Mouse (Mus musculus) v-Abl transformed pro-B cells (cell line): ENCODE results near the gene Vps39.

Source experiments
- in situ Hi-C, 2 experiments: fragments of 400-800 bp; cut with MboI; formaldehyde crosslinking; loops; one replicate each; pipeline ENCODE4 v1.15.1; 2025; ENCODE audit not compliant: unreplicated experiment in 2 of 2

Vps39 gene

DNA sequence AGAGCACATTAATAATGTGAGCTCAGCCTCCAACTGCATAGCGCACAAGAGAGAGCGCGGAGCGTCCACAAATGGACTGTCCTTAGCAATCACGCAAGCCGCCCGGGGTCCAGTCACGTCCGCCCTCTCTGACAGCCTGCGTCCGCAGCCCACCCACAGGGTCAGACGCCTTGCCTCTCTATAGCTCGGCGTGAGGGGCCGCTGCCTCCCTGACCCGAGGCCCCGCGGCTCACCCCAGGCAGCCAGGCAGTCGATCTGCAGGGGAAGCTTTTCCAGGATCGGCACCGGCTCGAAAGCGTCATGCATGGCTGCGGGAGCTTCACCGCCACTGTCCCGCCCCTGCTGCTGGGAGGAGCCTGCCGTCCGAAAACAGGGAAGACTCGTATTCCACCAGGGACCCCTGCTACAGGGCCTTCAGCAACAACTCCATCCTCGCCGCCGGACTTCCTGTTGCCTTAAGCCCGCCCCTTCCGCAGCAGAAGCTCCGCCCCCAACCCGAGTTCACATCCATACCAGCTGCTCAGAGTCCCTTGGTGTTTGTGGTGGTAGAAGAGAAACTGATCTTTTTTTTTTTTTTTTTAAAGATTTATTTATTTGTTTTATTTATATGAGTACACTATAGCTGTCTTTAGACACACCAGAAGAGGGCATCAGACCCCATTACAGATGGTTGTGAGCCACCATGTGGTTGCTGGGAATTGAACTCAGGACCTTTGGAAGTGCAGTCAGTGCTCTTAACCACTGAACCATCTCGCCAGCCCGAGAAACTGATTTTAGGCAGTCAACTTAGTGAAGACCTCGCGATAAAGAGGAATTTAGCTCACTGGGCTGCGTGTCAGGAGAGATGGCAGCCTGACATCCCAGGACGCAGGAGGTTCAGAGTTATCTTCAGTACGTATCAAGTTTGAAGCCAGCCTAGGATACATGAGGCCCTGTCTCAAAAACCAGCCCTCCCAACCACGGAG, at the start of gene Vps39:
TSS of gene Vps39 (minus strand) at position 456 of the 965 bp plus-strand sequence.
- in situ Hi-C loops = no loop called here

DNA sequence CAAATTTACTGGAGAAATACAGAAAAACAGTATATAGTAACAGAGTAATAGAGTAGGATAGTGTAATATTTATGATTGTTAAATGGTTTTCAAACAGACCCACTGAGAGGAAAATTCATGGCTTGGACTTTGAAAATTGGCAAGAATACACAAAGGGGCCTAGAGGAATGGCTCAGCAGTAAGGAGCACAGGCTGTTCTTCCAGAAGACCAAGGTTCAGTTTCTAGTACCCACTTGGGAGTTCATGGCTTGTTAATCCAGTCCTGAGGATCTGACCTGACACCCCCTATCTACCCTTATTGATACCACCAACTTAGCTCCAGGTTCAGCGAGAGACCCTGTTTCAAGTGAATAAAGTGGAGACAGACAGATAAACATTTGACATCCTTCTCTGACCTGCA, 45.0 kb upstream of the Vps39 start:
- in situ Hi-C loops = no loop called here

DNA sequence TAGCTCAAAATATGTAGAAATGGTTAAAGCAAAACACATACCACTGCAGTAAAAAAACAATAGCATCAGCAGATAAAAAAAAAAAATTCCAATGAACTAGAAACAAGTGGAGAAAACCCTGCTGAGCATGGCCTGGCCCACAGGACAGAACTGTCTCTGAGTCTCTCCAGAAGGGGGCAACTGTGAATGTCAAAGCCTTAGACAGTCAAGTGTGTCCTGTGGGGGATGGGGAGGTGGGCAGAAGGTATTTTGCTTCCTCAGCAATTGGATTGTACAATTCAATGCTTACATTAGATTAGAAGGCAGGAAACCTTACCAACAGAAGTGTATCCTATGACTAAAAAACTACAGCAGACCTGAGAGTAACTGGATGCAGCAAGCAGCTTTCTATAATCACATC, 39.5 kb upstream of the Vps39 start:
- in situ Hi-C loops = loop anchor here in 1 of 2 experiments (5.0 kb wide), 1 partner anchor 35 kb away; no protein-coding TSS in a partner anchor

DNA sequence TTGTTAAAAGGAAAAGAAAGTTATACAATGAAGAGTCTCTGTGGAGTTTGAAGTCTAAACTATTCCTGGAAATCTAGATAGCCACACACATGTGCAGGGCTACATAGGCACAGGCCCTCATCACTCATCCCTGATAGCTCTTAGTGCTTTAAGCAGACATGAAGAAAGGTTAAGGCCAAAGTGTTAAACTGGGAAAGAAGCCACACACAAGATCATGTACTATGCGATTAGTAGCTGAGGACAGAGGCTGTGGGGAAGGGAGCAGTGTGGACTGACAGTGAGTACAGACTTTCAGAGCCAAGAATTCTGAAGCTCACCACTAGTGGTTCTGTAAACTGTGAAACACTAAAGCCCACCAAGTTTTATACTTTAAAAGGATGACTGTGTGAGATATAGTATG, 38.0 kb upstream of the Vps39 start:
- in situ Hi-C loops = loop anchor here in 1 of 2 experiments (5.0 kb wide), 1 partner anchor 34 kb away; no protein-coding TSS in a partner anchor

DNA sequence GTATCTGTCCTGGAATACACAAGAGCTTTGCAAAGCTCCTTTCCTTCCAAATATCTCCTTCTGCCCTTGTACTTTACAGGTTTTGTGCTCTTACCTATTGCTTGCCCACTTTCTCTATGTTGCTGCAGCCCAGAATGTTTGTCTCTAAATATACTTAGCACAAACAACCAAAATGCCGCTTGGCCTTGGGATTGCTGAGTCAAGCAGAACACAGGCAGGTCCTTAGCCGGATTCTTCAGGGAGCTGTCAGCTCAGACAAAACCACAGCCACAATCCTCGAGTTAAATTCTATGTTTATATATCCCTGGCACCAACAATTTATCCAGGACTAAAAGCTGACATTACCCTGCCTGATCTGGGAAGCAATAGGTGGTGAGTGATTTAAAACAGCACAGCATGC, 36.4 kb upstream of the Vps39 start:
- in situ Hi-C loops = no loop called here

DNA sequence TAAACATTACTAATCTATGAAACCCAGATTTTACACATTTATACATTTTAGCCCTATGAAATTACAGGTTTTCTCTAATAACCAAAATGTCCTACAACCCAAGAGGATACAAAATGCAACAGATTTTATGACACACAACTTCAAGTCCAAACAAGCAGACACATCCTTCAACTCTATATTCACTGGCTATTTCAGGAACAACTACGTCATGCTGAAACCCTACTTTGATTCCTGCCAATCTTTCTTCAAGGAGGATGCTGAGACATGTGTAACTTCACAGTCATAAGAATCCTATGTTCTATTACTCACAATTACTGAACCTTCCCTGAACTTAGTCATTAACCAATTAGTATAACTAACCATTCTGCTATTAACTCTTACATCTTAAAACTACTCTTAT, 34.4 kb upstream of the Vps39 start:
- in situ Hi-C loops = no loop called here

DNA sequence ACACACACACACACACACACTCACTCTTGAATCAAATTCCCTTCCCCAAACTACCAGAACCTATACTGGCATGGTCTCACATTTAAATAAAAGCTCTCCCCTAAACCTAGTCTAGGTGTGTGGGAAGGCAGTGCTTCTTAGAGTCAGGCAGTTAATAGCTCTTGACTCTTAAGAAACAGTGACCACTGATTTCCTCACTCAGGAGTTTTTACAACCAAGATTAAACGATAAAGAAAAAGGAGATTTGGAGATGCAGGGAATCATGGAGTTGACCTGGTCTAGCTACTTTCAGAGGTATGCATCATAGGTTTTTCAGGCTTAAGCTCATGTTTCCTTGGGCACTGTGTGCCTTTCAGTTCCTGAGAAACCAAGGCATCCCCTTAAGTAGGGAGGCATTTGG, 33.3 kb upstream of the Vps39 start:
- in situ Hi-C loops = no loop called here

DNA sequence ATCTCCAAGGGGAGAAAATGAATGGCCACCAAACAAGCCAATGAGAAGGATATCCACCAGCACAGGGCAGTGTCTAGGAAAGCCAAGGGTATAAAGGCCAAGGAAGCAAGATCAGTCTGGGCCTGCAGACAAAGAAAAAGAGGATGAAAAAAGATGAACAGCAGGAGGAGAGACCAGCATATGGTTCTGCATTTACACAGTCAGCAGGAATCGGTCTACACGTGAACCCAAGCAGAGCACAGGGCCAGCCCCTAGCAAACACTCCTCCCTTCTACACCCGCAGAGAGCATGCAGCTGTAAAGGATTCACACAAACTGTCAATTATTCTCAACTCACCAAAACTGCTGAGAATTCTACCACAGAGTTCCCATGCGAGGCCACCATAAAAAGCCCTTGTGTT, 20.9 kb upstream of the Vps39 start:
- in situ Hi-C loops = no loop called here

DNA sequence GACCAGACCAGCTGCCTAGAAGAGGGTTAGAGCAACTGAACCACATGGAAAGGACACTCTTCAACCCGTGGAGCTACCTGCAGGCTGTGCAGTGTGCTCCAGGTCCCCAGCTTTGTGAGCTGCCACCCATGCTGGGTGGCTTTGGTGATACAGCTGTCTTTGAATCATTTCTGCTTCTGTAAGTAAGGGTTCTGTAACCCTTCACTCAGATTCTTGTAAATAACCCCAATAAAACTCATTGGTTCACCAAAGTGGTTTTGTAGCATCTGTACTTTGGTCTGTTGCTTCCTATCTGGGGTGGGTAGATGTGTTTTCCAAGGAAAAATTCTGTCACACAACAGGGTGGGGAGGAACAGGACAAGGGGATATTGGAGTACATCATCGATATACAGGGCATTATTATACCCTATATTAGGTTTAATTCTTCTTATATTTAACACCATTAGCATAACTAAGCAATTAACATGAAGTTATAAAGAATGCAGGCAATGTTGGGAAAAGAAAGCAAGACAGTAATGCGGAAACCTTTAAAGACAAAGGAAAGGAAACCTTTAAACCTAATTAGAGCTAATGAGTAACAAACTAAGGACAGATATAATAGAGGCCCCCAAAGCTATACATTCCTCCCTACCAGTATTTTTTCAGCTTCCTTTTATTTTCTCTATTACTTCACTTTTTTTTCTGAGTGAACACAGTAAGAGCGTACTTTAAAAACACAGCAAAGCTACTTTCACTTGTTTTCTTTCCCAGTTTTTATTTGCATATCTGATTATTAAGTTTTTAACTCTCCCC, 14.7 kb upstream of the Vps39 start:
- in situ Hi-C loops = no loop called here

DNA sequence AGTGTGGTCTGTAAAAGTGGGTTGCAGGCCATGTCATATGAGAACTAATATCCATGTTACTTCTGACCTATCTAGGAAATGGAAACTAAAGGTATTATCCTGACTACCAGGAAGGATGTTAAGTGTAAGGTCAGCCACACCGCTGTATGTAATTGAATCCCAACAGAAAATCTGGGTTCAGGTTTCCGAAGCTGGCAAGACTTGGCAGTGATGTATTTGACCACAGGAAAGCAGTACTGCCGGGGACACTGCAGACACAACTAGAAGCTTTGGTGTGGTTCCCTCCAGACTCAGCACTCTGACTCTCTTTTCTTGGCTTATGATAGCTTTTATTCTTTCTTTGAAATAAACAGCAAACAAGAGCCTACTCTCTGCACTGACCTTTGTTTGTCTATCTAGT, 13.6 kb upstream of the Vps39 start:
- in situ Hi-C loops = no loop called here

DNA sequence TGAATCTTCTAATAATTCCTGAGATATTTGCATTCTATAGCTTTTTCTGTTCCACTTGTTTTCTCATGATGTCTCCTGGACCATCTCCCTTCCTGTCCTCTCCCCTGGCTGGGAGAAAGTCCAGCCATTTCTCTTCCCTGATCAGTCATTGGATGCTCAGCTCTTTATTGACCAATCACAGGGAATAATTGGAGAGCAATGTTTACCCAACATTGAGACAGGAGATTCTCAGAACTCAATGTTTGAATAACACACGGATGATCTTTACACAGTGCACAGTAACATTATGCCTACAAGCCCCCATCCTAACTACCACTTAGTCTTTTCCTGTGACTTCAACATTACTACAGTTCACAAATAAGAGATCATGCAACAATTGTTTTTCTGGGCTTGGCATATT, 7.5 kb upstream of the Vps39 start:
- in situ Hi-C loops = no loop called here

DNA sequence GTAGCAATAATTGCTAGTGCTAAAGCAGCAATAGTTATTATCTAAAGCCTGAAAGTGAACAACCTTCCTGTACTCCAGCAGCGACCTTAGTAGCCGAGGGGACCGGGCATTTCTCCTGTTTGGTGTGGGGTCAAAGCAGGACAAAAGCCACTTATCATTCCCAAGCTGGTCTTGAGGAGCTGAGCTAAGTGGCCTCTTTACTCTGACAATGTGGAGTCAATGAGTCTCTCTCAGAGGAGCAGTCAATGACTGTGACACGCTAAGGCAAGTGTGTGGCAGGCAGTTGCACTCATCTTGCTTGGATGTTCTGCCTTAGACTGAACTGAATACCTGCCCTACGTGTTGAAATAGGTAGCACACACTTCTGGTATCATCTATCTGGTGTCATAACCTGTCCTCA, 1.6 kb downstream of the Vps39 start:
- in situ Hi-C loops = no loop called here

DNA sequence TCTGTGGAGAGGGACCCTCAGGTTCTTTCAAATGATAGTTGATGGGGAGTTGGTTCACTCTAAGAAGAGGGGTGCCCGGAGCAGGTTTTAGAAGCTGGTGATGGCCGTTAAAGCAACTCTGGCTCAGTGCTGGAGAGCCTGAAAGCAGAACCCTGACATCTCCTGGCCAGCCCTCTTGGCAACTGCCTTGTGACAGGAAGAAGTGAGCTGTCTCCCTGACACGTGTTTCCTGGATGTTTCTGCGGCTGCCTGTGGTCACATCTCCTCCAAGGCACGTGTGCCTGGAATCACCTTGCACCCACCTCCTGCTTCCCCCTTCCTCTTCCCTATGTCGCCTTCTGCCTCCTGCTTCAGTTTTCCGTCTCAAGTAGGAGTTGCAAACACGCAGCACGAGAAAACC, 4.8 kb downstream of the Vps39 start:
- in situ Hi-C loops = no loop called here

DNA sequence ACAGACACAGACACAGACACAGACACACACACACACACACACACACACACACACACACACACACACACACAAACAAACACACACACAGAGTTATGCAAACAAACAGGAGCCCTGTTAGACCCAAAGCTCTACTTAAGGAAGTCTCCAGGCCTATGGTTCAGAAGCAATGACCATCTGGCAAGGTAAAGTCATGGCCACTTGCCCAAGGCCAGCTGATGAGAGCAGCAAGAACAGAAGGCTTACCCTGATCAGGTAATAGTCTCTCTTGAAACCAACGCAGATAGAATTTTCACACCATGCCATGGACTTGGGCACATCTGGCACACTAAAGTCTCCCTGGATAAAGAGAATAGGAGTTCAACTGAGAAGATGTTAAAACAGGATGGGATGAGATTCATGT, 11.2 kb downstream of the Vps39 start:
- in situ Hi-C loops = no loop called here

DNA sequence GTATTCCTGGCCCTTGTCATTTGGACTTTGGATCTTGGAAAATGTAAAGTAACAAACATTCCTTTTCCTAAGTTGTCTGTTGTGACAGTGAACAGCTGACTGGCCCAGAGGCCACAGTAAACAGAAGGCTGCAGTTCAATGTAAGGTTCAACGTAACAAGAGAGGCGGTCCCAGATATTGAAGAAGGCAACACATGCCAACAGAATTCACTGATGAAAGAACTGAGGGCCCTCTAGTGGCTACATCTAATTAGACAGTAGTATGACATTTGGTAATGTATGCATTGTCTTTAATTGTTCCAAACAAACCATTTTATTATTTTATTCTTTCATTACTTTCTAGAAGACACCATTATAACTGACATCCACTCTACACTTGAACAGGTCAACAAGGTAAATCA, 15.1 kb downstream of the Vps39 start:
- in situ Hi-C loops = no loop called here

DNA sequence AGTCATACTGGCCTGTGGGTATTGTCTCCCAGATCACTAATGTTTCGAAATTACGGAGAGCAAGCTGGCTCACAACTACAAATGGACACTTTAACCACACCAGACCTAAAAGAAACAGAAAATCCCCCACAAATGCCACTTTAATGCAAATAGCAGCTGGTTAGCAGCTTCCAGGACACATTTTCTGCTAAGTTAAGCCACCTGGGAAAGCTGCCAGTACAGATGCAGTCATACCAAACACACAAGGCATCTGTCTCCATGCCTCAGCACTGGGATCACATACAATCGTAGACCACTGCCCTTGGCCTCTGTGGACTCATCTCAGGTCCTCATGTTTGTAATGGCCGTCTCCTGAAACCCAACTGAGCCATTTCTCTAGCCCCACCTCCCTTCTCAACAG, 21.4 kb downstream of the Vps39 start:
- in situ Hi-C loops = no loop called here

DNA sequence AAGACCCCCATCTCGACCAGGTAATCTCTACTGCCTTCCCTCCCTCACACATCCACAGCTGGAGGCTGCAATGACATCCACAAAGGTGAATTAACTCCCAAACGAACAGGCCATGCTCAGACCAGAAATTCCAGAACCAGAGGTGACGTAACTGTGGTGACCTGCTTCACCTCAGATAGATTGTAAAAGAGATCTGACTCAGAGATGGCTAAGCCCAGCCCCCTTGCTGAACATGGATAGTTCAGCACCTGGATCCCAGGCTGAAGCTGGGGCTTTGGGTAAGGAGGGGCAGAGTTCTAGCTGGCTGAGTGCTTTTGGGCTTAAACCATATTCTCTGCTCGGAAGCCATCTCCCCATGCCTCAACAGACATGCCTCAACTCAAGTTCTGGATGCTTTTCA, 37.9 kb downstream of the Vps39 start:
- in situ Hi-C loops = no loop called here

DNA sequence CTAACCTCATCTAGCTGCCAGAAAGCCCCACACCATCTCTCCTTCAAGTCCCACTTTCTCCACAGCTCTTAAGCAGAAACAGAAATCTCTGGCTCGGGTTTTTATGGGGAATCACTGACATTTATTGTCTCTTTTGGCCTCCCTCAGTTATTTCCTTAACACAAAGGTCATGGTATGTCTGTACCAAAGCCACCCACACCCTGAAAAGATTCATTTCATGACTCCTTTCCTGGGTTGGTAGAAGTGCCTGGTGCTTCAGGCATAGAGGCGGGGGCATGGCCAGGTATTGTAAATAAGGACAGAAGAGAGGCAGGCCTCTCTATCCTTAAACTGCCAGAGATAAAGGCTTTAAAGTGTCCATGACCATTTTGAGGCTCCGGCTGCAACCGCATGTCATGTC, 38.5 kb downstream of the Vps39 start:
- in situ Hi-C loops = no loop called here

DNA sequence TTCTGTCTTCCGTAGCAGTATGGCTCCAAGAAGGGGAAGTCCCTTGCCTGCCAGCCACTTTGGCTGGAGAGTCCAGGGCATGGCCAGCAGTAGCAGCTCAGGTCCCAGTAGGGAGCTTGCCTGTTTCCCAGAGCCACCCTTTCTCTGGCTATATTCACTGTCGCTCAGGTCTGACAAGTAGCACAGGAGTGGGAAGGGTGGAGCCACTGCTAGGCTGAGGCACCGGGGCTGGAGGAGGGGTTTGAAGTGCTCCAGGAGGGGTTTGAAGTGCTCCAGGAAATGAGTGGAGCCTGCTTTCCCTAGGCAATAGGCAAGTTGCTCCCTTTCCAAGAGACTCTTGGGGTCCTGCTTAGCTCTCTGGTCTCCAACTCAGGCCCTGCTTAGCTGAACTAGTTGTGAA, 39.0 kb downstream of the Vps39 start, which contains the start of gene Pla2g4f:
TSS of gene Pla2g4f (minus strand) at position 190 of the 400 bp plus-strand sequence.
- in situ Hi-C loops = no loop called here

DNA sequence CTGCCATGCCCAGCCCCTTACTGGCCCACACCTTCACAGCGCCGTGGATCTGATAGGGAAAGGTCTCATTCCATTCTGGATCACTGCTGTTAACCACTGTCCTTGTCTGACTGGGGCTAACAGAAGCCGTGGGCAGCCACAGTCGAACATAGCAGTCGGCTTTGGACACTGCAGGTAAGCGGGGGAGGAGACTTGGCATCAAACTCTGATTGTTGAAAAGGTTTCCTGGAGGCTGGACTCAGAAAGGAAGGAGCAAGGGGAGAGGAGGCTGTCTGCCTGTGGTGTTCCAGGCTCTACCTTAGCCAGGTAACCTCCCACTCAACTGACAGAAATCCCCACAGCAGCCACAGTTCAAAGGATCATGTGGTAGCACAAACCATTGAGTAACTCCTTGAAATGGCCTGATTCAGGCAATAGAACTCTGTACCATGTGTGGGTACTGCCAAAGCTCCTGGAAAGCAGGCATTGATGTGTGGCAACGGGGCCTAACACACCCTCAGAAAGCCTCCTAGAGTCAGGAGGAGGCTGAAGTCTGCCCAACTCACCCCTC, 40.6 kb downstream of the Vps39 start:
- in situ Hi-C loops = no loop called here

DNA sequence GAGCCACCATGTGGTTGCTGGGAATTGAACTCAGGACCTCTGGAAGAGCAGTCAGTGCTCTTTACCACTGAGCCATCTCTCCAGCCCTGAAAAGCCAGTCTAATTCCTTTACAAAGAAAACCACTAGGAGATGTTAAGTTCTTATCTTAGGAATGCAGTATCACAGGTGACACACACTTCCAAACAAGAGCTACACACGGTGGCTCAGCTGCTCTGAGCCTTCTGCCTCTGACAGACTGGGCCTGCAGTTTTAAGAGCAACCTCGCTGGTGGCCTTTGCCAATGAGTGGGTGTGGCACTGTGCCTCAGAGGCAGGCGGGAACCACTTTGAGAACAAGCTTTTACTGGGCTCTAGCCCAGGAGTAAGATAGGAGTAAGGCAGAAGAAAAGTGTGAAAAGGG, 48.8 kb downstream of the Vps39 start:
- in situ Hi-C loops = no loop called here
